Mouse (Mus musculus) urinary bladder, postnatal 25 days (tissue): ENCODE data around the gene Glis1.

ENCODE experiments used
- DNase-seq: peaks from one replicate; pipeline ENCODE4 v3.0.0; 2022; ENCODE audit warnings: low spot score

Gene Glis1

DNA sequence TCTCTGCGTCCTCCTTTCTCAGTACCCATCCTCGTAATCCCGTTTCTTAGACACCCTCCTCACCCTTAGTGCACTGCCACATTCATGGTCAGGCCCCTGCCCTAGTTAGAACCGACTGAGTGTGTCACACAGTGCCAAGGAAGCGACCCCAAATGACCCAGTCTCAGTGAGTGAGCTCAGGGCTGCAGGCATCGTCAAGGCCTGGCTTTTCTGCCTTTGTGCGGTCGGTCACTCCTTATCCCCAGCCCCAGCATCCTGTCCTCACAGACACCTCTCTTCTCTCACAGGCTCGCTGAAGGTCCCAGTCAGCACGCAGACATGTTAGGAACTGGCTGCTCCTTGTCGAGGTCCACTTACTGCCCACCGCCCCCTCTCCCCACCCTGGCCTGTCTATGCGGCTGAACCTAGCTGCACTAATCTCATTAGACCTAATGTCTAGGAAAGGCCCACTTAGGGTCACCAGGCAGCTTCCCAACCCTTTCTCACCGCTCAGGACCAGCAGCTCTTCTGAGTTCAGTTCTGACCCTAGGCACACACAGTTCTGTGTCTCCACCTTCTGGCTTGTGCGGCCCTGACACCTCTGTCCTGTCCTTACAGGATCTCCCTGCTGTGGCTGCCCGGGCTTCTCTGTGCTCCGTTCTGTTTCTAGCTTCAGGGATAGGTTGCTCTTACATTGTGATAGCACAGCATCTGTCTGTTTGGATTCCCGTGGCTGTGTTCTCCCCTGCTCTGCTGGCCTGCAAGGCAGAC lies 18.1 kb downstream of the Glis1 start:
- DNase-seq = no peak

GRCm38 (mm10) chr4:107453141-107453984 lies 19.0 kb downstream of the Glis1 start:
- DNase-seq = peak; percentile 82

DNA sequence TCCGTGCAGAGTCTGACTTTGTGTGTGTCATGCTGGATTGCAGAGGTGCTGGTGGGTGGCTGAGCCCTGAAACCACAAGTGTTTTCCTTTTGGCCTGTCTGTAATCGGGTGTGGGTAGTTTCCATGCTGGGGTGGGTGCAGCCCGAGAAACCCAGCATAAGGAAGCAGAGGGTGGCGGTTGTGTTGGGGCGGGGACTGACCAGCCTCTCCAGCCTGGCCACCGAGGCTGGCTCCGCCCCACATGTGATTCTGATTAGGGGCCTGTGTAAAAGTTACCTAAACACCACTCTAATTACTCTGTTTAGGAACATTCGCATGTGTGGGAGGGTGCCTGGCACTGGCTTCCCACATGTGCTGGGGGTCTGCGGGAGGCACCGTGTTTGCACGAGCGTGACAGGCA lies 23.2 kb downstream of the Glis1 start:
- no peak for DNase-seq

DNA sequence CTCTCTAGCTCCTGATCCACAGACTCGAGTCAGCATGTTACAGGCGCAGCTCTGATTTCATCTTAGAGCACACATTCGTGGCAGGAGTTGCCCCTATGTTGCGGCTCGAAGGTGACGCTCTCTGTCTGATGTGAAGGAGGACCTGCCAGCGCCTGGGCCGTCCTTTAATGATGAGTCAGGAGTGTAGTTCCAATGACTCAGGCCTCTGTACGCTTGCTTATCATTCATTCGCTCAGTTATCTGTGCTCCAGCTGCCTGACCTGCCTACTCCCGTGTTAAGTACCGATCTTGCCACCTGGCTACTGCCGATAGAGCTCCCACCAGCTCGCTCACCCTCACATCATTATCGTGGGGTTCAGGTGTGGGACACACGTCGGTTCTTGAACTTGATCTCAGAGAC lies 24.5 kb downstream of the Glis1 start:
- no peak for DNase-seq

GRCm38 (mm10) chr4:107459461-107459860 lies 25.1 kb downstream of the Glis1 start:
- no peak for DNase-seq

DNA sequence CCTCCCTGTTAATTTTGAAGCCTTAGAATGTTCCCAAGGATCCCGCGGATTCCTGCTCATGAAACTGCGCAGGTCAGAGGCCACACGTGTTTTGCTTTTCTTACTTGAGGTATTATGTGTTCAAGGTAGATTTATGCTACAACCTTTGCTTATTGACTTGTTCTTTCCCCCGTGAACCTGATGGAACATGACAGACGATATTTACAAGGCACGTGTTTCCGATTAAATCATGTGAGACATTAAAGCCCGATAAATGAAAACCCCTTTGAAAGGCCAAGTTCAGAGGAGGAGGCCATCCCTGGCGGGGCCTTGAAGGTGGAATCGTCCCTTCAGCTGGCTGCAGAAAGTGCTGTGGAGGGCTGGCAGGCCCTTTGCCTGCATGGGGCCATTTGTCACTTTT lies 26.1 kb downstream of the Glis1 start:
- no peak for DNase-seq

GRCm38 (mm10) chr4:107467831-107468230 lies 33.4 kb downstream of the Glis1 start:
- no peak for DNase-seq

GRCm38 (mm10) chr4:107468264-107468663 lies 33.9 kb downstream of the Glis1 start:
- peak; percentile 51 for DNase-seq

- no peak for DNase-seq
These were observed 34.4 kb downstream of the Glis1 start for GRCm38 (mm10) chr4:107468768-107469167.

GRCm38 (mm10) chr4:107476266-107476665 lies 41.9 kb downstream of the Glis1 start:
- no peak for DNase-seq

GRCm38 (mm10) chr4:107479015-107479414 lies 44.6 kb downstream of the Glis1 start:
- no peak for DNase-seq

GRCm38 (mm10) chr4:107482541-107482940 lies 48.1 kb downstream of the Glis1 start:
- no peak for DNase-seq

DNA sequence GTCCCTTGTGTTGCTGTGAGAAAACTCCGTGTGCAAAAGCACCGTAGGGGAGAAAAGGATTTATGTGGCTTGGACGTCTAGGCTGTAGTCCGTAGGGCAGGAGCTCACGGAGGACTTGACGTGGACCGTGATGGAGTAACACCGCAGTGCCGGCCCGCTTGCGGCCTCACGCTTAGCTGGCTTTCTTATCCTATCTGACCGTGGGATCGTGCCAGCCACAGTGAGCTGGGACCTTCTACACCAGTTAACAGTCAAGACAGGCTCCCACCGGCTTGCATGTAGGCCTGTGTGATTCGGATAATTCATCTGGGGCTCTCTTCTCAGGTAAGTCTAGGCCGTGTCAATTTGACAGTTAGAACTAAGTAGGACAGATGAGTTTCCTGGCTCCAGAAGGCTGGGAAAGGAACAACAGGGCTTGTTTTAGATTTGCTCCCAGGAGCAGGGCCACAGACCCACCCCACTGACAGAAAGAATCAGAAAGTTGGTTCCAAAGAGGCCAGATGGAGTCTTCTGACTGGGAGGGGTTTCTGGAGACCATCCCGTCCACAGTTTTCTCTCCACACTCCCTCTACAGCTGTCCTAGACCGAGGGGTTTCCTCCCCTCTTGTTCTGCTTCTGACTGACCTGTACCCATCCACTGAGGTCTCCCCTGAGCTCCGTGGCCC lies 49.3 kb downstream of the Glis1 start:
- DNase-seq = no peak

DNA sequence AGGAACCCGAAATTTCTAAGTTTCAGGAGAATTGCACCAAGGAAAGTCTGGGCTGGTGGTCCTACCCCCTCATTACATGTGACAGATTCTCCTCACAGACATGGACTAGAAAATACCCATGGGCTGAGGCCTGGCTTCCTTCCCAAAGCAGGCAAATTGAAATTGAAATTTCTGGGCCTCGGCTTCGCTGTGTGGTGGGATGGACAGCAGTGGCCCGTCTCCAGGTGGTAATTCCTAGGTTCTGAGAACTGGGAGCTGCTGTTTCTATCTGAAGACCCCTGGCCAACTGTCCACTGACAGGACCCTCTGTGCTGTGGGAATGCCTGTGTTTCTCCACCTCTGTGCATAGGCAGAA lies 49.8 kb downstream of the Glis1 start:
- DNase-seq = no peak

DNA sequence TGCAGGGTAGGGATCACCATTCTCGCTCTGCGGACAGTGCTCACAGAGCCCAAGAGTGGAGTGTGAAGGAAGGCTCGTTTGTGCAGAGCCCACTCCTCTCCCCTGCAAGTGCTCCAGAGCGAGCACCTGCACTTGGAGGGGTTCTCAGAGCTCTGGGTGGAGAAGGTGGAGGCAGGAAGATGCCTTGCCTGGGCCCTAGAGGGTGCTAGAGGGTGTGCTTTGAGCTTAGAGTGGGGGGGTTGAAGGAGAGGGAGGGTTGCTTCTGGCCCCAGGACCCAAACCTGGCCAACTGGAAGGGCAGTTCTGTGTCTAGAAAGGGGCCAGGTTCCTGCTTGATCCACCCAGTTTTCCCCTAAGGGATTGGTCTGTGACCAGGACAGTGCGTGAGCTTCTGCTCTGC lies 51.5 kb downstream of the Glis1 start:
- no peak for DNase-seq

DNA sequence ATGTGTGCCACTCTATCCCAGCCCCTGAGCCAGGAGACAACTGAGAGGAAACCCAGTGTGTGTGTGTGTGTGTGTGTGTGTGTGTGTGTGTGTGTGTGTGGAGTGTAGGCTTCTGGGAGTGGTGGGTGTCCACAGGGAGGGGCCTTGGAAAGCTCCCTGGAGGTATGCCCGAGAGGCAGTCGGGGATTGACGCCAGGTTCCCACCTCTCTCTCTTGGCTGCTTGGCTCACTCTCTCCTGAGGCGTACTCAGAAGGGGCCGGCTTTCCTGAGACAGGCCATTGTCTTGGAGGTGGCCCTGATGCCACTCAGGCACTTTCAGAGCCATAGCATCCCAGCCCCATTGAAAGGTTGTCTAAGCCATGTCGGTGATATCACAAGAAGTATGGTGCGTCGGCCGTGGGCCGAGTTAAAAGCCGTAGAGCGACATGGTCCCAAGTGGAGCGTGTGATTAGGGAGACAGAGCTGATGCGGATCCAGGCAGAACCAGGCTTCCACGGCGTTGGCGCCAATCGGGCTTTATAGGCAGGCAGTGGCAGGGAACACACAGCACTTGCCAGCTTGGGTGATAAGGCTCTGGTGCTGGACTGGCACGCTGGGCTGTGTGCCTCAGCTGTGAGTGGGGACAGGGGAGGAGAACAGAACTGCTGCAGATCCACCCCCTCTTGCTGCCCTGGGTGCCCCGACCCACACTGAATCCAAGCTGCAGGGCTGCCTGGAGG lies 54.9 kb downstream of the Glis1 start:
- no peak for DNase-seq

DNA sequence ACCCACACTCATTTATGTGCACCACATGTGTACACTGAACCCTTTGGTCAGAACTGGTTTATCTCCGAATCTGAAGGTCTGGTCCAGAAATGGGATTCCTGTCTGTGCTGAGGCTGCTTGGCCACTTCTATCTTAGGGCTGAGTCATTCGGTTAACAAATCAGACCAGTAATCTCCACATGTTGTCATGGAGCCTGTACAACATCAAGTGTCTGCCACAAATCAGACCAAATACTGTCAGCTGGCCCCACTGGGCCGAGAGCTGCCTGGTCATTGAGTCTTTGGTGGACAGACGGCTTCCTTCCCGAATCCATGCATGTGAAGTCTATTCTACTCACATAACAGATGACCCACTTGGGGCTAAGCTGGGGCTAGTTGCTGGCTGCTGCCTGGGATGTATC lies 58.6 kb downstream of the Glis1 start:
- DNase-seq = no peak

- no peak for DNase-seq
These were observed 61.5 kb downstream of the Glis1 start for GRCm38 (mm10) chr4:107495751-107496430.

DNA sequence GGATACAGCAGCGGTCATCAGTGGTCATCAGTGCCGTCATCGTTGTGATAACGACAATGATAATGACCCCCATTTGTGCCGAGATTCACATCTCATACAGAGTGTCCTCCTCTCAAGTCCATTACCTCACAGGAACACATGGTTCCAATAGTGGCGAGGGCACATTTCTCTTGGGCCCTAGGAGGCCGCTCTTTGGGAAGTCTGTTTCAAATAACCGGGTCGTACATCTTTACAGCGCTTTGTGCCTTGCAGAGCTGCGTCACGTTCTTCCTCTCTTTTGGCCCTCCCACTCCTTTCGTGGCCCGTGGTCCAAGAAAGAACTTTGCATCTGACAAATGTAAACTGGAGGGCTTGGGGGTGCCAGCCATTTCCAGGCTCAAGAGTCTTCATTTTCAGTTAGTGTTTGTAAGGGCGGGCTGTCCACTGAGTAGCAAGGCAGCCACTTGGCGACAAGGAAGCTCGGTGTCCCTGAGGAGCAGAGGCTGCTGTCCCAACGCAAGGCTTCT lies 63.1 kb downstream of the Glis1 start:
- no peak for DNase-seq

DNA sequence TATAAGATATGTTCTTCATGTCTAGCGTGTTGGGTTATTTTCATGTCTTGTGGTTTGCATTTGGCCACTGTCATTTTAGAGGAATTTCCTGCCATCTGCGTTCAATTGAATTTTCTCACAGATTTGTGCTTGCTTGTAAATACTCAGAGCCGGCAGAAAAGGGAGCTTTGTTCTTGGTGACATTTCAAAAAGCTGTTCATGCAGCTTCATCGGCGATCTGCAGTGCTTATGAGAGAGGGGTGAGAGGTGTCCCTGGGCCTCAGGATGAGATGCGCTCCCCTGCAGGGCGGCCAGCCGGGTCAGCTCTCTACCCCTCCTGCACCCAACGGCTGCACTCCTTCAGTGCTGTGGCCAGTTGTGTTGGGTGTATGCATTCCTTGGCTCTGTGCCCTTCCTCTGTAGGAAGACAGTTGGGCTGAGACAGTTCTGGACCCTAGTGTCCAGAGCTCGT lies 68.2 kb downstream of the Glis1 start:
- DNase-seq = no peak

GRCm38 (mm10) chr4:107514981-107515380 lies 80.6 kb downstream of the Glis1 start:
- DNase-seq = no peak
